Mouse (Mus musculus) spleen, adult 2 months (tissue): ENCODE results near the gene Serbp1.

Source experiments
- CTCF ChIP-seq: fragments of 200-500 bp; IDR thresholded peaks from 2 replicates; pipeline ENCODE4 v1.5.1; 2011; ENCODE audit warnings: mild to moderate bottlenecking, inconsistent platforms; ENCODE audit not compliant: insufficient read depth, insufficient read length, insufficient replicate concordance; ENCODE audit errors: extremely low read depth
- POLR2A ChIP-seq: fragments of 200-500 bp; IDR thresholded peaks from 2 replicates; pipeline ENCODE4 v1.6.1; 2011; ENCODE audit warnings: low read depth, low read length, inconsistent platforms

DNA sequence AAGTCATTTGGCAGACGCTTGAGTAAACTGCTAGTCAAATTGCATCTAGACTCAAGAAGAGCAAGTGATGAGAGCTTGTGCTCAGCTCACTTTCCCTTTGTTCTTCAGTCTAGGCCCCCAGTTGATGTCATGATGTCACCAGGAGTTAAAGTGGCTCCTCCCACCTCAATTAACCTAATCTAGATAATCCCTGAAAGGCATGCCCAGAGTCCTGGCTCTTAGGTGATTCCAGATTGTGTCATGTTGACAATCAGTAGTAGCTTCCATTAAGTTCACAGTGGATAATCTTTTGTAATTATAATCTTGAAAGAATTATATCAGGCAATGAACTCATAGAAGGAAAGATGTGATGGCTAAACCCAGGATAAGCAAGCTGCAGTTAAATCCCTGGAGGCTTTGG is 14.9 kb upstream of the Serbp1 start:
- TF ChIP-seq CTCF (no peak), POLR2A (no peak)
